Mouse (Mus musculus): ENCODE data around the gene Psmc1. TPM values are rescaled to one million over a fixed set of nuclear protein-coding genes. Genes with fewer than 3 reads are reported as not detected.

Psmc1 gene
- polyA plus RNA-seq, 1 experiment: 51.8 TPM

GRCm38 (mm10) chr12:100100707-100101030 is 9.3 kb upstream of the Psmc1 start:
- Histone ChIP-seq H3K4me1 (ENCODE audit: control insufficient read depth, insufficient read depth, low read length) (no peaks in the 10 kb centered on the region), H3K4me3 (ENCODE audit: insufficient read depth, low read depth, low read length) (no peak overlapping the region), H3K27ac (ENCODE audit: insufficient read depth, low read depth, low read length) (no peak overlapping the region), H3K27me3 (replicated peaks; ENCODE audit: control insufficient read depth, insufficient read depth, low read length) (no peaks in the 10 kb centered on the region), H3K36me3 (ENCODE audit: control insufficient read depth, insufficient read depth, low read length) (no peaks in the 10 kb centered on the region)
- 72% methylated on average over 3 of the region's 3 CpGs for WGBS
- no peak for TF ChIP-seq POLR2A (IDR thresholded peaks at IDR 0.05; ENCODE audit: low read depth, low read length)
- no peak for TF ChIP-seq CTCF (conservative IDR thresholded peaks at IDR 0.05; ENCODE audit: insufficient read depth, insufficient read length, low read depth, low read length)
- no peak for DNase-seq

GRCm38 (mm10) chr12:100101651-100102050 is 8.3 kb upstream of the Psmc1 start:
- TF ChIP-seq CTCF (conservative IDR thresholded peaks at IDR 0.05; ENCODE audit: insufficient read depth, insufficient read length, low read depth, low read length) (no peak), POLR2A (IDR thresholded peaks at IDR 0.05; ENCODE audit: low read depth, low read length) (no peak)
- no peaks in the 10 kb centered on the region for H3K27me3 ChIP-seq (replicated peaks; ENCODE audit: control insufficient read depth, insufficient read depth, low read length)
- H3K4me1 ChIP-seq (ENCODE audit: control insufficient read depth, insufficient read depth, low read length): no peaks in the 10 kb centered on the region
- WGBS: 64% methylated on average over 3 of the region's 3 CpGs
- H3K27ac ChIP-seq (ENCODE audit: insufficient read depth, low read depth, low read length): no peak overlapping the region
- no peaks in the 10 kb centered on the region for H3K36me3 ChIP-seq (ENCODE audit: control insufficient read depth, insufficient read depth, low read length)
- DNase-seq: no peak
- no peak overlapping the region for H3K4me3 ChIP-seq (ENCODE audit: insufficient read depth, low read depth, low read length)

GRCm38 (mm10) chr12:100104530-100104929 is 5.4 kb upstream of the Psmc1 start:
- TF ChIP-seq CTCF (conservative IDR thresholded peaks at IDR 0.05; ENCODE audit: insufficient read depth, insufficient read length, low read depth, low read length) (no peak), POLR2A (IDR thresholded peaks at IDR 0.05; ENCODE audit: low read depth, low read length) (no peak)
- H3K4me3 ChIP-seq (ENCODE audit: insufficient read depth, low read depth, low read length): no peak overlapping the region

GRCm38 (mm10) chr12:100106275-100106895 is 3.6 kb upstream of the Psmc1 start:
- peaks cover 3% of the 10 kb centered on the region; the same call in 1 of the 2 replicates for H3K4me1 ChIP-seq (ENCODE audit: control insufficient read depth, insufficient read depth, low read length)
- peak; percentile 76 for DNase-seq
- H3K27me3 ChIP-seq (replicated peaks; ENCODE audit: control insufficient read depth, insufficient read depth, low read length): no peaks in the 10 kb centered on the region
- no peak overlapping the region for H3K27ac ChIP-seq (ENCODE audit: insufficient read depth, low read depth, low read length)
- no peaks in the 10 kb centered on the region for H3K36me3 ChIP-seq (ENCODE audit: control insufficient read depth, insufficient read depth, low read length)
- 12% methylated on average over 20 of the region's 20 CpGs for WGBS
- TF ChIP-seq POLR2A (IDR thresholded peaks at IDR 0.05; ENCODE audit: low read depth, low read length): no peak
- TF ChIP-seq CTCF (conservative IDR thresholded peaks at IDR 0.05; ENCODE audit: insufficient read depth, insufficient read length, low read depth, low read length): peak; percentile 68
- no peak overlapping the region for H3K4me3 ChIP-seq (ENCODE audit: insufficient read depth, low read depth, low read length)

More at GRCm38 (mm10) chr12:100104530-100104929, 5.4 kb upstream of the Psmc1 start:
- Histone ChIP-seq H3K36me3 (ENCODE audit: control insufficient read depth, insufficient read depth, low read length) (no peaks in the 10 kb centered on the region), H3K4me1 (ENCODE audit: control insufficient read depth, insufficient read depth, low read length) (no peaks in the 10 kb centered on the region), H3K27ac (ENCODE audit: insufficient read depth, low read depth, low read length) (no peak overlapping the region), H3K27me3 (replicated peaks; ENCODE audit: control insufficient read depth, insufficient read depth, low read length) (no peaks in the 10 kb centered on the region)
- 85% methylated on average over 5 of the region's 5 CpGs for WGBS
- DNase-seq: no peak

- 40% methylated on average over 4 of the region's 4 CpGs for WGBS
- Histone ChIP-seq H3K4me1 (ENCODE audit: control insufficient read depth, insufficient read depth, low read length) (peaks cover 3% of the 10 kb centered on the region; the same call in 1 of the 2 replicates), H3K27ac (ENCODE audit: insufficient read depth, low read depth, low read length) (no peak overlapping the region), H3K27me3 (replicated peaks; ENCODE audit: control insufficient read depth, insufficient read depth, low read length) (no peaks in the 10 kb centered on the region), H3K4me3 (ENCODE audit: insufficient read depth, low read depth, low read length) (no peak overlapping the region), H3K36me3 (ENCODE audit: control insufficient read depth, insufficient read depth, low read length) (no peaks in the 10 kb centered on the region)
- TF ChIP-seq CTCF (conservative IDR thresholded peaks at IDR 0.05; ENCODE audit: insufficient read depth, insufficient read length, low read depth, low read length) (no peak), POLR2A (IDR thresholded peaks at IDR 0.05; ENCODE audit: low read depth, low read length) (no peak)
- DNase-seq: no peak
These were observed 2.5 kb upstream of the Psmc1 start for GRCm38 (mm10) chr12:100107436-100107835.

GRCm38 (mm10) chr12:100115982-100116381 is 6.0 kb downstream of the Psmc1 start:
- no peak for TF ChIP-seq POLR2A (IDR thresholded peaks at IDR 0.05; ENCODE audit: low read depth, low read length)
- no peak for TF ChIP-seq CTCF (conservative IDR thresholded peaks at IDR 0.05; ENCODE audit: insufficient read depth, insufficient read length, low read depth, low read length)
- WGBS: 64% methylated on average over 5 of the region's 5 CpGs
- peaks cover 16% of the 10 kb centered on the region for H3K36me3 ChIP-seq (ENCODE audit: control insufficient read depth, insufficient read depth, low read length)

GRCm38 (mm10) chr12:100122921-100123381 is 13.0 kb downstream of the Psmc1 start:
- WGBS: 74% methylated on average over 7 of the region's 7 CpGs
- no peaks in the 10 kb centered on the region for H3K27me3 ChIP-seq (replicated peaks; ENCODE audit: control insufficient read depth, insufficient read depth, low read length)
- DNase-seq: peak; percentile 32
- no peak overlapping the region for H3K27ac ChIP-seq (ENCODE audit: insufficient read depth, low read depth, low read length)
- no peak for TF ChIP-seq POLR2A (IDR thresholded peaks at IDR 0.05; ENCODE audit: low read depth, low read length)
- TF ChIP-seq CTCF (conservative IDR thresholded peaks at IDR 0.05; ENCODE audit: insufficient read depth, insufficient read length, low read depth, low read length): no peak
- H3K36me3 ChIP-seq (ENCODE audit: control insufficient read depth, insufficient read depth, low read length): peaks cover 13% of the 10 kb centered on the region
- no peak overlapping the region for H3K4me3 ChIP-seq (ENCODE audit: insufficient read depth, low read depth, low read length)
- H3K4me1 ChIP-seq (ENCODE audit: control insufficient read depth, insufficient read depth, low read length): no peaks in the 10 kb centered on the region

More at GRCm38 (mm10) chr12:100115982-100116381, 6.0 kb downstream of the Psmc1 start:
- peaks cover 3% of the 10 kb centered on the region; the same call in 1 of the 2 replicates for H3K4me1 ChIP-seq (ENCODE audit: control insufficient read depth, insufficient read depth, low read length)
- H3K27ac ChIP-seq (ENCODE audit: insufficient read depth, low read depth, low read length): no peak overlapping the region
- no peak overlapping the region for H3K4me3 ChIP-seq (ENCODE audit: insufficient read depth, low read depth, low read length)
- no peaks in the 10 kb centered on the region for H3K27me3 ChIP-seq (replicated peaks; ENCODE audit: control insufficient read depth, insufficient read depth, low read length)
- peak; percentile 22 for DNase-seq
